Mouse (Mus musculus) erythroblast, embryonic 14.5 days (primary cell): ENCODE measurements at regions not wholly inside any gene's neighbourhood (a gene's known extent, or its start where the extent isn't known, plus 50 kb on each side); places are given as distances from the start of the nearest gene placed in this dataset.

Source experiments
- GATA1 ChIP-seq: IDR thresholded peaks from 2 replicates; pipeline ENCODE4 v1.6.1; 2012; ENCODE audit warnings: low read length, inconsistent platforms, mixed read lengths
- TAL1 ChIP-seq: IDR thresholded peaks from 3 replicates; pipeline ENCODE4 v1.6.1; 2012; ENCODE audit warnings: low read length, inconsistent platforms, mixed read lengths

- no peak for TF ChIP-seq TAL1
- no peak for TF ChIP-seq GATA1
Observed at GRCm38 (mm10) chr10:108088883-108089282, 73.1 kb upstream of the Ppp1r12a start.
